18 mouse cellular contexts compared by ENCODE assay signal in genomic region chr8:94392648-94393047, GRCm38 (mm10). TPM values are rescaled to one million over a fixed set of nuclear protein-coding genes. Genes with fewer than 3 reads are reported as not detected.
DNase-seq lines count a peak whose midpoint lies in the region; ATAC-seq and TF ChIP-seq lines count a peak whose summit lies in the region.
"Had no signal": no experiment of that assay in that cellular context is flagged by ENCODE, and none has a peak within 500 bp of the region (broad histone marks: within the 10 kb centered on the region; RNA-seq: fewer than 3 reads in every experiment).

No protein-coding gene starts in this region.

- H3K4me1 ChIP-seq in heart, embryonic 14.5 days (ENCODE audit: control insufficient read depth in 2 of 2, insufficient read depth in 2 of 2, low read length in 2 of 2), result peaks cover 6 to 13% of the 10 kb centered on the region in 2 experiments; a peak in 2 of 4 replicates
- H3K4me1 ChIP-seq in liver, postnatal 0 days (ENCODE audit: insufficient read depth), result peaks cover 10% of the 10 kb centered on the region; the same call in 1 of the 2 replicates

- no peak for TF ChIP-seq CTCF in liver, postnatal 0 days (IDR thresholded peaks at IDR 0.05; ENCODE audit: low read depth)

- no peak for ATAC-seq in heart, embryonic 14.5 days (ENCODE audit: insufficient number of reproducible peaks, insufficient read depth, low FRiP score, low read depth)
- ATAC-seq in liver, postnatal 0 days, result peak; percentile 11; the same call in 1 of the 2 replicates
- ATAC-seq: forebrain, postnatal 0 days had no signal

- H3K9me3 ChIP-seq in heart, embryonic 14.5 days (ENCODE audit: control insufficient read depth, low read length), result no peaks in the 10 kb centered on the region
- H3K9me3 ChIP-seq in liver, postnatal 0 days (ENCODE audit: low read length), result no peaks in the 10 kb centered on the region
- H3K9me3 ChIP-seq: forebrain, embryonic 12.5 days; G1E; hindbrain, embryonic 15.5 days; limb, embryonic 13.5 days; neural tube, embryonic 15.5 days had no signal

- peak; percentile 59; the same call in 1 of the 2 replicates for TF ChIP-seq EP300 in liver, postnatal 0 days (IDR thresholded peaks at IDR 0.05; ENCODE audit: low read depth)

- H3K4me3 ChIP-seq in heart, embryonic 14.5 days (ENCODE audit: control insufficient read depth in 1 of 2, insufficient read depth in 1 of 2, low read depth in 1 of 2, low read length in 2 of 2), result no peak overlapping the region
- no peak overlapping the region for H3K4me3 ChIP-seq in liver, postnatal 0 days (ENCODE audit: low read depth, low read length)
- H3K4me3 ChIP-seq: erythroblast, embryonic 14.5 days; forebrain, embryonic 12.5 days; hindbrain, embryonic 15.5 days; left cerebral cortex, adult 2 months; limb, embryonic 13.5 days; neural tube, embryonic 15.5 days had no signal

- peak; percentile 89 for DNase-seq in heart, adult 11 months
- no peak for DNase-seq in heart, postnatal 14 days
- no peak for DNase-seq in heart, adult 8-10 months (ENCODE audit: low spot score)
- no peak for DNase-seq in liver, postnatal 0 days
- no peak for DNase-seq in liver
- DNase-seq in cerebellum, postnatal 25 days, result no peak
- no peak for DNase-seq in adrenal gland, postnatal 4 days (ENCODE audit: low spot score in 2 of 2)

- peak overlapping the region; percentile 25 to 46; a peak in 3 of 4 replicates for H3K27ac ChIP-seq in heart, embryonic 14.5 days (replicated peaks in 1 of 2; ENCODE audit: control insufficient read depth in 1 of 2, insufficient read depth in 1 of 2, low read depth in 2 of 2, low read length in 2 of 2)
- peak overlapping the region; percentile 46; the same call in 1 of the 2 replicates for H3K27ac ChIP-seq in liver, postnatal 0 days (ENCODE audit: low read depth)
- H3K27ac ChIP-seq: forebrain, embryonic 12.5 days; hindbrain, embryonic 15.5 days; left cerebral cortex, adult 2 months; limb, embryonic 13.5 days; liver, embryonic 14.5 days; neural tube, embryonic 15.5 days had no signal

- no peak overlapping the region for H3K9ac ChIP-seq in heart, embryonic 14.5 days (ENCODE audit: low read length)
- H3K9ac ChIP-seq in liver, postnatal 0 days (replicated peaks), result no peak overlapping the region
- H3K9ac ChIP-seq: forebrain, embryonic 12.5 days; forebrain, postnatal 0 days; hindbrain, embryonic 15.5 days; limb, embryonic 13.5 days; liver, embryonic 14.5 days; lung, embryonic 14.5 days; neural tube, embryonic 15.5 days had no signal

- WGBS in heart, embryonic 14.5 days, result 10% methylated on average over 6 of the region's 6 CpGs
- WGBS in liver, postnatal 0 days (ENCODE audit: insufficient replicate concordance), result 59% methylated on average over 6 of the region's 6 CpGs

- H3K4me2 ChIP-seq in heart, embryonic 14.5 days (ENCODE audit: low read length), result no peak overlapping the region
- no peak overlapping the region for H3K4me2 ChIP-seq in liver, postnatal 0 days (ENCODE audit: low read depth, low read length)
- H3K4me2 ChIP-seq: forebrain, embryonic 12.5 days; hindbrain, embryonic 15.5 days; limb, embryonic 13.5 days; lung, embryonic 14.5 days; neural tube, embryonic 15.5 days had no signal

- intact Hi-C loops in heart, postnatal 14 days (cut with DNase I), result no loop called here

- H3K27me3 ChIP-seq in heart, embryonic 14.5 days (ENCODE audit: control insufficient read depth, insufficient read depth, low read length), result no peaks in the 10 kb centered on the region
- H3K27me3 ChIP-seq in liver, postnatal 0 days (ENCODE audit: insufficient read depth, low read length), result no peaks in the 10 kb centered on the region
- H3K27me3 ChIP-seq: forebrain, embryonic 12.5 days; hindbrain, embryonic 15.5 days; limb, embryonic 13.5 days; neural tube, embryonic 15.5 days had no signal

- H3K36me3 ChIP-seq in heart, embryonic 14.5 days (ENCODE audit: control insufficient read depth, insufficient read depth, low read length), result peaks cover 73% of the 10 kb centered on the region
- H3K36me3 ChIP-seq in liver, postnatal 0 days (replicated peaks; ENCODE audit: insufficient read depth, low read length), result peaks cover 71% of the 10 kb centered on the region

RNA-seq across cellular contexts. Expression of gene Herpud1, which starts 6.4 kb away (rescaled TPM):
- total RNA-seq in heart, postnatal 14 days (2021), result 100 to 1,000 TPM; 168 to 178 TPM
- polyA plus RNA-seq in heart, embryonic 14.5 days (2014; fragmentation: Nextera tagmentation; extraction: Ambion mirVana), result 99.7 and 105 TPM in 2 replicates
- 100 to 1,000 TPM; 233 to 419 (median 274) TPM for total RNA-seq in heart, adult 8-10 months (2022)
- polyA plus RNA-seq in liver, postnatal 0 days (2015; fragmentation: Nextera tagmentation; extraction: Ambion mirVana), result 250 and 269 TPM in 2 replicates
- total RNA-seq in adrenal gland, postnatal 4 days (2021), result 10 to 100 TPM; 65.5 to 75.2 TPM

RNA-seq across cellular contexts. Expression of gene Nlrc5, which starts 41.5 kb away (rescaled TPM):
- total RNA-seq in heart, postnatal 14 days (2021), result 1 to 10 TPM in 1 of 2 experiments, under 1 TPM in 1; 0.22 to 1.4 TPM
- 0.19 and 0.35 TPM in 2 replicates for polyA plus RNA-seq in heart, embryonic 14.5 days (2014; fragmentation: Nextera tagmentation; extraction: Ambion mirVana)
- total RNA-seq in heart, adult 8-10 months (2022), result 1 to 10 TPM; 1.7 to 3.1 (median 2.0) TPM
- polyA plus RNA-seq in liver, postnatal 0 days (2015; fragmentation: Nextera tagmentation; extraction: Ambion mirVana), result 0.82 and 1.3 TPM in 2 replicates
- 1 to 10 TPM; 3.1 to 4.6 TPM for total RNA-seq in adrenal gland, postnatal 4 days (2021)
